Mouse (Mus musculus) liver, embryonic 15.5 days (tissue): ENCODE data around the gene Tigd3. TPM values are rescaled to one million over a fixed set of nuclear protein-coding genes. Genes with fewer than 3 reads are reported as not detected.

Source experiments
- ATAC-seq: fragments of 200-750 bp; cut with Nextera tagmentation; 2 replicates; pipeline ENCODE4 v1.8.0; 2017; ENCODE audit warnings: moderate number of reproducible peaks, mild to moderate bottlenecking, moderate library complexity; ENCODE audit not compliant: insufficient read depth
- H3K27ac ChIP-seq: fragments of 300-500 bp; sonication (generic); replicated peaks from 2 replicates; pipeline ENCODE4 v1.5.1; 2015; ENCODE audit warnings: mild to moderate bottlenecking, inconsistent platforms
- H3K27me3 ChIP-seq: fragments of 300-500 bp; sonication (generic); 2 replicates; pipeline ENCODE4 v1.6.1; 2015; ENCODE audit warnings: mild to moderate bottlenecking, inconsistent platforms
- H3K36me3 ChIP-seq: fragments of 300-500 bp; sonication (generic); replicated peaks from 2 replicates; pipeline ENCODE4 v1.6.1; 2015; ENCODE audit warnings: moderate library complexity, mild to moderate bottlenecking, inconsistent platforms
- H3K4me1 ChIP-seq: fragments of 300-500 bp; sonication (generic); replicated peaks from 2 replicates; pipeline ENCODE4 v1.6.1; 2015; ENCODE audit warnings: inconsistent platforms
- H3K4me2 ChIP-seq: fragments of 300-500 bp; sonication (generic); 2 replicates; pipeline ENCODE4 v1.6.1; 2015; ENCODE audit warnings: moderate library complexity, mild to moderate bottlenecking, inconsistent platforms
- H3K4me3 ChIP-seq: fragments of 300-500 bp; sonication (generic); replicated peaks from 2 replicates; pipeline ENCODE4 v1.5.1; 2015; ENCODE audit warnings: mild to moderate bottlenecking, inconsistent platforms
- H3K9ac ChIP-seq: fragments of 300-500 bp; sonication (generic); 2 replicates; pipeline ENCODE4 v1.6.1; 2015; ENCODE audit warnings: moderate library complexity, mild to moderate bottlenecking, inconsistent platforms
- H3K9me3 ChIP-seq: fragments of 300-500 bp; sonication (generic); replicated peaks from 2 replicates; pipeline ENCODE4 v1.6.1; 2016; ENCODE audit warnings: inconsistent platforms
- WGBS: fragments of 180-500 bp; shearing (Covaris S2); methylation state at CpG from one replicate; pipeline ENCODE4 v1.1.7; 2015; ENCODE audit warnings: mixed read lengths; ENCODE audit not compliant: insufficient replicate concordance; 5-methylcytosine and 5-hydroxymethylcytosine counted together
- polyA plus RNA-seq: library from polyadenylated mRNA; unstranded; fragments of >200 nt; fragmentation: Nextera tagmentation; extraction: Ambion mirVana; gene quantifications from 2 replicates; pipeline ENCODE4 v1.2.1, GENCODE M21; 2015

The Tigd3 gene
- polyA plus RNA-seq, 1 experiment from 2014 or later: 2.8 TPM

- Histone ChIP-seq H3K4me2 (peak within 1 kb of the TSS; percentile 48), H3K4me3 (peak within 1 kb of the TSS; percentile 36), H3K4me1 (peaks cover 84% of the 10 kb centered on the region), H3K27me3 (no peaks in the 10 kb centered on the region), H3K27ac (peak within 1 kb of the TSS; percentile 74), H3K36me3 (no peaks in the 10 kb centered on the region), H3K9ac (peak within 1 kb of the TSS; percentile 43), H3K9me3 (no peaks in the 10 kb centered on the region)
- ATAC-seq: peak; percentile 53
- 25% methylated on average over 15 of the region's 15 CpGs for WGBS
Observed at GRCm38 (mm10) chr19:5877618-5878361, 16.2 kb downstream of the Tigd3 start, which contains the start of gene Slc25a45. Slc25a45 (plus strand) TSS chr19:5877808.

GRCm38 (mm10) chr19:5874969-5875480, 18.9 kb downstream of the Tigd3 start, which contains the start of gene Frmd8:
Frmd8 (minus strand) TSS chr19:5875274.
- no peaks in the 10 kb centered on the region for H3K9me3 ChIP-seq
- H3K4me1 ChIP-seq: peaks cover 85% of the 10 kb centered on the region
- H3K4me3 ChIP-seq: peak within 1 kb of the TSS; percentile 87
- H3K27ac ChIP-seq: peak within 1 kb of the TSS; percentile 78
- ATAC-seq: peak; percentile 68
- no peaks in the 10 kb centered on the region for H3K27me3 ChIP-seq
- H3K36me3 ChIP-seq: peaks cover 11% of the 10 kb centered on the region; the same call in 1 of the 2 replicates
- H3K9ac ChIP-seq: peak within 1 kb of the TSS; percentile 88
- 0% methylated on average over 37 of the region's 37 CpGs for WGBS
- peak within 1 kb of the TSS; percentile 92 for H3K4me2 ChIP-seq

- Histone ChIP-seq H3K4me3 (peak overlapping the region; percentile 87), H3K9me3 (no peaks in the 10 kb centered on the region), H3K4me1 (peaks cover 80% of the 10 kb centered on the region), H3K27ac (peak overlapping the region; percentile 78), H3K9ac (peak overlapping the region; percentile 88), H3K27me3 (no peaks in the 10 kb centered on the region), H3K4me2 (peak overlapping the region; percentile 92), H3K36me3 (peaks cover 16% of the 10 kb centered on the region)
- WGBS: 6% methylated on average over 13 of the region's 13 CpGs
- ATAC-seq: no peak
Observed at GRCm38 (mm10) chr19:5874391-5874968, 19.5 kb downstream of the Tigd3 start.

- no peaks in the 10 kb centered on the region for H3K27me3 ChIP-seq
- peaks cover 66% of the 10 kb centered on the region for H3K4me1 ChIP-seq
- peak overlapping the region; percentile 92 for H3K4me2 ChIP-seq
- ATAC-seq: no peak
- peak overlapping the region; percentile 3; the same call in 1 of the 2 replicates for H3K9ac ChIP-seq
- 0 out of 2 replicates have a peak overlapping the region, but pooled peaks have one; percentile 33 for H3K27ac ChIP-seq
- H3K9me3 ChIP-seq: no peaks in the 10 kb centered on the region
- 0 out of 2 replicates have a peak overlapping the region, but pooled peaks have one; percentile 14 for H3K4me3 ChIP-seq
- peaks cover 31% of the 10 kb centered on the region for H3K36me3 ChIP-seq
- 42% methylated on average over 19 of the region's 19 CpGs for WGBS
Observed at GRCm38 (mm10) chr19:5872931-5873556, 20.9 kb downstream of the Tigd3 start.

- 0 out of 2 replicates have a peak overlapping the region, but pooled peaks have one; percentile 14 for H3K4me3 ChIP-seq
- H3K36me3 ChIP-seq: peaks cover 32% of the 10 kb centered on the region
- peaks cover 61% of the 10 kb centered on the region for H3K4me1 ChIP-seq
- peak overlapping the region; percentile 92 for H3K4me2 ChIP-seq
- no peak overlapping the region for H3K9ac ChIP-seq
- no peaks in the 10 kb centered on the region for H3K27me3 ChIP-seq
- H3K9me3 ChIP-seq: no peaks in the 10 kb centered on the region
- 0 out of 2 replicates have a peak overlapping the region, but pooled peaks have one; percentile 33 for H3K27ac ChIP-seq
- WGBS: 49% methylated on average over 4 of the region's 4 CpGs
- no peak for ATAC-seq
Observed at GRCm38 (mm10) chr19:5872528-5872927, 21.4 kb downstream of the Tigd3 start.

- ATAC-seq: no peak
- 35% methylated on average over 6 of the region's 6 CpGs for WGBS
- peak overlapping the region; percentile 48 for H3K27ac ChIP-seq
- H3K4me2 ChIP-seq: peak overlapping the region; percentile 92
- no peak overlapping the region for H3K9ac ChIP-seq
- H3K36me3 ChIP-seq: peaks cover 38% of the 10 kb centered on the region
- peaks cover 54% of the 10 kb centered on the region for H3K4me1 ChIP-seq
- H3K4me3 ChIP-seq: no peak overlapping the region
- no peaks in the 10 kb centered on the region for H3K9me3 ChIP-seq
- H3K27me3 ChIP-seq: no peaks in the 10 kb centered on the region
Observed at GRCm38 (mm10) chr19:5871683-5872082, 22.3 kb downstream of the Tigd3 start.

- Histone ChIP-seq H3K4me1 (peaks cover 54% of the 10 kb centered on the region), H3K4me3 (no peak overlapping the region), H3K27me3 (no peaks in the 10 kb centered on the region), H3K4me2 (peak overlapping the region; percentile 92), H3K36me3 (peaks cover 38% of the 10 kb centered on the region), H3K9ac (no peak overlapping the region), H3K9me3 (no peaks in the 10 kb centered on the region), H3K27ac (peak overlapping the region; percentile 48)
- ATAC-seq: 0 out of 2 replicates have a peak, but pooled peaks have one; percentile 14
- 23% methylated on average over 7 of the region's 7 CpGs for WGBS
Observed at GRCm38 (mm10) chr19:5871273-5871672, 22.7 kb downstream of the Tigd3 start.

GRCm38 (mm10) chr19:5868096-5868495, 25.9 kb downstream of the Tigd3 start:
- 68% methylated on average over 6 of the region's 6 CpGs for WGBS

GRCm38 (mm10) chr19:5864710-5865398, 29.1 kb downstream of the Tigd3 start:
- Histone ChIP-seq H3K27me3 (no peaks in the 10 kb centered on the region; the same call in 1 of the 2 replicates), H3K9ac (no peak overlapping the region), H3K4me3 (no peak overlapping the region), H3K4me2 (no peak overlapping the region), H3K4me1 (no peaks in the 10 kb centered on the region), H3K9me3 (no peaks in the 10 kb centered on the region), H3K27ac (no peak overlapping the region), H3K36me3 (peaks cover 87% of the 10 kb centered on the region)
- 0 out of 2 replicates have a peak, but pooled peaks have one; percentile 25 for ATAC-seq
- WGBS: 86% methylated on average over 20 of the region's 20 CpGs

More at GRCm38 (mm10) chr19:5868096-5868495, 25.9 kb downstream of the Tigd3 start:
- Histone ChIP-seq H3K9me3 (no peaks in the 10 kb centered on the region), H3K27ac (no peak overlapping the region), H3K4me1 (peaks cover 25% of the 10 kb centered on the region), H3K9ac (no peak overlapping the region), H3K36me3 (peaks cover 67% of the 10 kb centered on the region), H3K4me2 (no peak overlapping the region), H3K4me3 (no peak overlapping the region), H3K27me3 (no peaks in the 10 kb centered on the region; the same call in 1 of the 2 replicates)
- no peak for ATAC-seq

- H3K9ac ChIP-seq: no peak overlapping the region
- H3K4me3 ChIP-seq: no peak overlapping the region
- no peaks in the 10 kb centered on the region for H3K4me1 ChIP-seq
- H3K36me3 ChIP-seq: peaks cover 87% of the 10 kb centered on the region
- no peak overlapping the region for H3K4me2 ChIP-seq
- WGBS: 83% methylated on average over 5 of the region's 5 CpGs
- no peak overlapping the region for H3K27ac ChIP-seq
- H3K9me3 ChIP-seq: no peaks in the 10 kb centered on the region
- H3K27me3 ChIP-seq: no peaks in the 10 kb centered on the region; the same call in 1 of the 2 replicates
- ATAC-seq: no peak
Observed at GRCm38 (mm10) chr19:5863776-5864175, 30.2 kb downstream of the Tigd3 start.
